30 mouse cellular contexts compared by ENCODE assay signal in the genomic region with DNA sequence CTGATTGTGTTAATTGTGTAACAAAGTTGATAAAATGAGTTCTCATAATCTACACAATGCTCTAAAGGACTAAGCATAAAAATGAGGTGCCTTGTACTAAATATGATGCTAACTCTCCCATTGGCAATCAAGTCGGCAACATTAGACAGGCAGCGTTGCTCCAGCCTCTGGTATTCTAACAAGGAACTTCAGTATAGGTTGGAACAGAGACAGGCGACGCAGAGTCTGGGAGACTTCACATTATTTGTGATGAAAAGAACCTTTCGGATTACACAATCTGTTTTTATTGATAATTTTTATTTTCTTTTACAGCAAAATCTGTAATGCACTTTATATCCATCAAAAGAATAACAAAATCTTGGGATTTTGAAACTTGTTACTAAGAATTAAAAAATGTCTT.
A peak's percentile ranks its signal among the peaks of the same experiment; 100 is the strongest.
DNase-seq lines count a peak whose midpoint lies in the region; ATAC-seq and TF ChIP-seq lines count a peak whose summit lies in the region.
"Had no signal": no experiment of that assay in that cellular context is flagged by ENCODE, and none has a peak within 500 bp of the region (broad histone marks: within the 10 kb centered on the region; RNA-seq: fewer than 3 reads in every experiment).

No protein-coding gene starts in this region.

- no peaks in the 10 kb centered on the region for H3K36me3 ChIP-seq in forebrain, embryonic 12.5 days (replicated peaks)
- no peaks in the 10 kb centered on the region for H3K36me3 ChIP-seq in forebrain, embryonic 10.5 days (replicated peaks)
- no peaks in the 10 kb centered on the region for H3K36me3 ChIP-seq in forebrain, embryonic 14.5 days (ENCODE audit: control insufficient read depth, insufficient read depth, low read length)
- no peaks in the 10 kb centered on the region for H3K36me3 ChIP-seq in heart, embryonic 12.5 days
- H3K36me3 ChIP-seq: embryonic facial prominence, embryonic 12.5 days; embryonic facial prominence, embryonic 15.5 days; G1E; heart, embryonic 15.5 days; hindbrain, embryonic 10.5 days; hindbrain, embryonic 13.5 days had no signal

- H3K4me3 ChIP-seq in forebrain, embryonic 12.5 days (replicated peaks): no peak overlapping the region
- no peak overlapping the region for H3K4me3 ChIP-seq in forebrain, embryonic 10.5 days
- no peak overlapping the region for H3K4me3 ChIP-seq in forebrain, embryonic 14.5 days (ENCODE audit: low read depth, low read length)
- no peak overlapping the region for H3K4me3 ChIP-seq in heart, embryonic 12.5 days
- H3K4me3 ChIP-seq: embryonic facial prominence, embryonic 12.5 days; embryonic facial prominence, embryonic 15.5 days; gastrocnemius, adult 2 months; heart, embryonic 15.5 days; hindbrain, embryonic 10.5 days; hindbrain, embryonic 13.5 days had no signal

- H3K27me3 ChIP-seq in forebrain, embryonic 12.5 days: no peaks in the 10 kb centered on the region
- no peaks in the 10 kb centered on the region; the same call in 1 of the 2 replicates for H3K27me3 ChIP-seq in forebrain, embryonic 10.5 days (ENCODE audit: poor library complexity, severe bottlenecking)
- no peaks in the 10 kb centered on the region for H3K27me3 ChIP-seq in forebrain, embryonic 14.5 days (replicated peaks; ENCODE audit: control insufficient read depth, insufficient read depth, low read length)
- H3K27me3 ChIP-seq in heart, embryonic 12.5 days (replicated peaks): no peaks in the 10 kb centered on the region
- H3K27me3 ChIP-seq: CH12.LX; embryonic facial prominence, embryonic 12.5 days; embryonic facial prominence, embryonic 15.5 days; heart, embryonic 15.5 days; hindbrain, embryonic 13.5 days; Patski had no signal

- peak; percentile 81; the same call in 1 of the 2 replicates for ATAC-seq in forebrain, embryonic 12.5 days (ENCODE audit: low FRiP score)
- peak; percentile 84 for ATAC-seq in forebrain, embryonic 14.5 days
- no peak for ATAC-seq in heart, embryonic 12.5 days (ENCODE audit: insufficient number of reproducible peaks, low FRiP score)
- ATAC-seq: inflammation-experienced regulatory T-cells, adult 6 months; intestine, embryonic 16.5 days had no signal

- H3K27ac ChIP-seq in forebrain, embryonic 12.5 days: no peak overlapping the region
- no peak overlapping the region for H3K27ac ChIP-seq in forebrain, embryonic 10.5 days
- H3K27ac ChIP-seq in forebrain, embryonic 14.5 days (ENCODE audit: low read depth, low read length): no peak overlapping the region
- no peak overlapping the region for H3K27ac ChIP-seq in heart, embryonic 12.5 days (ENCODE audit: poor library complexity, severe bottlenecking)
- H3K27ac ChIP-seq: embryonic facial prominence, embryonic 12.5 days; gastrocnemius, adult 2 months; heart, embryonic 15.5 days; hindbrain, embryonic 10.5 days; hindbrain, embryonic 13.5 days had no signal

- TF ChIP-seq POLR2A in brain, embryonic 14.5 days (IDR thresholded peaks at IDR 0.05; ENCODE audit: borderline replicate concordance, extremely low read depth, insufficient read depth, insufficient read length, poor library complexity, severe bottlenecking): no peak

- no peak for TF ChIP-seq CTCF in brain, embryonic 14.5 days (IDR thresholded peaks at IDR 0.05; ENCODE audit: borderline replicate concordance, extremely low read depth, insufficient read depth, insufficient read length)

- no peak for DNase-seq in forebrain, embryonic 10.5 days (ENCODE audit: extremely low spot score, low spot score)
- peak; percentile 81 for DNase-seq in brain, embryonic 14.5 days (ENCODE audit: low read depth)
- peak; percentile 71 for DNase-seq in forebrain, embryonic 14.5 days (ENCODE audit: low spot score)
- no peak for DNase-seq in left cerebral cortex, adult 18-20 months (ENCODE audit: low spot score in 2 of 2)
- DNase-seq: adrenal gland, postnatal 10 days; adrenal gland, postnatal 36 days; B cell, adult 2 months; cerebellum, adult 11 months; cerebellum, adult 2 months; cerebellum, adult 9-11 months; cerebellum, postnatal 25 days; gastrocnemius, adult 2 months; gastrocnemius, postnatal 14 days; heart, adult 11 months; heart, postnatal 10 days; heart, postnatal 36 days; kidney, adult 18-20 months had no signal

- 34% methylated on average over 5 of the region's 5 CpGs for WGBS in forebrain, embryonic 12.5 days
- WGBS in forebrain, embryonic 10.5 days: 73% methylated on average over 5 of the region's 5 CpGs
- 12% methylated on average over 5 of the region's 5 CpGs for WGBS in forebrain, embryonic 14.5 days
- WGBS in heart, embryonic 12.5 days: 79% methylated on average over 5 of the region's 5 CpGs

- H3K9ac ChIP-seq in forebrain, embryonic 12.5 days: no peak overlapping the region
- no peak overlapping the region for H3K9ac ChIP-seq in forebrain, embryonic 14.5 days (ENCODE audit: low read length)
- no peak overlapping the region for H3K9ac ChIP-seq in heart, embryonic 12.5 days
- H3K9ac ChIP-seq: embryonic facial prominence, embryonic 12.5 days; embryonic facial prominence, embryonic 15.5 days; heart, embryonic 15.5 days; hindbrain, embryonic 13.5 days had no signal

- H3K4me1 ChIP-seq in forebrain, embryonic 12.5 days: peaks cover 2% of the 10 kb centered on the region; the same call in 1 of the 2 replicates
- peaks cover 28% of the 10 kb centered on the region for H3K4me1 ChIP-seq in forebrain, embryonic 10.5 days
- H3K4me1 ChIP-seq in forebrain, embryonic 14.5 days (ENCODE audit: control insufficient read depth, insufficient read depth, low read length): peaks cover 11% of the 10 kb centered on the region
- H3K4me1 ChIP-seq in heart, embryonic 12.5 days (replicated peaks): no peaks in the 10 kb centered on the region
- H3K4me1 ChIP-seq: embryonic facial prominence, embryonic 12.5 days; embryonic facial prominence, embryonic 15.5 days; heart, embryonic 15.5 days; hindbrain, embryonic 10.5 days had no signal

- H3K4me2 ChIP-seq in forebrain, embryonic 12.5 days: no peak overlapping the region
- no peak overlapping the region for H3K4me2 ChIP-seq in forebrain, embryonic 14.5 days (ENCODE audit: low read length)
- no peak overlapping the region for H3K4me2 ChIP-seq in heart, embryonic 12.5 days
- H3K4me2 ChIP-seq: embryonic facial prominence, embryonic 12.5 days; embryonic facial prominence, embryonic 15.5 days; heart, embryonic 11.5 days; heart, embryonic 15.5 days; hindbrain, embryonic 13.5 days had no signal

- no peaks in the 10 kb centered on the region for H3K9me3 ChIP-seq in forebrain, embryonic 12.5 days
- no peaks in the 10 kb centered on the region for H3K9me3 ChIP-seq in forebrain, embryonic 10.5 days
- H3K9me3 ChIP-seq in forebrain, embryonic 14.5 days (replicated peaks; ENCODE audit: control insufficient read depth, low read length): no peaks in the 10 kb centered on the region
- no peaks in the 10 kb centered on the region for H3K9me3 ChIP-seq in heart, embryonic 12.5 days (replicated peaks)
- H3K9me3 ChIP-seq: embryonic facial prominence, embryonic 12.5 days; embryonic facial prominence, embryonic 15.5 days; G1E; heart, embryonic 15.5 days; hindbrain, embryonic 10.5 days; hindbrain, embryonic 13.5 days had no signal

Comparison
In these comparisons a context has a peak if more than half of its experiments do, and no peak if none do; other contexts are left out.
1. DNase-seq: peak in brain, embryonic 14.5 days (single experiment) and forebrain, embryonic 14.5 days (single experiment); none in forebrain, embryonic 10.5 days (single experiment) and left cerebral cortex, adult 18-20 months (0 of 2).